In genomic region chr3:108865676-108866075, GRCm38 (mm10) we compare ENCODE assay signal across 24 mouse cellular contexts. TPM values are rescaled to one million over a fixed set of nuclear protein-coding genes. Genes with fewer than 3 reads are reported as not detected.
DNase-seq lines count a peak whose midpoint lies in the region; ATAC-seq and TF ChIP-seq lines count a peak whose summit lies in the region.
"Had no signal": no experiment of that assay in that cellular context is flagged by ENCODE, and none has a peak within 500 bp of the region (broad histone marks: within the 10 kb centered on the region; RNA-seq: fewer than 3 reads in every experiment).

No protein-coding gene starts in this region.

- peak overlapping the region; percentile 94 for H3K27ac ChIP-seq in bone marrow macrophage, adult 2 months (ENCODE audit: insufficient read depth, low read depth, low read length)
- no peak overlapping the region for H3K27ac ChIP-seq in forebrain, embryonic 12.5 days
- no peak overlapping the region for H3K27ac ChIP-seq in forebrain, embryonic 13.5 days
- H3K27ac ChIP-seq: heart, embryonic 10.5 days; kidney, embryonic 15.5 days; liver, embryonic 14.5 days; lung, embryonic 15.5 days; midbrain, embryonic 12.5 days; neural tube, embryonic 13.5 days; stomach, embryonic 15.5 days had no signal

- H3K4me1 ChIP-seq in bone marrow macrophage, adult 2 months (ENCODE audit: control insufficient read depth, insufficient read depth, low read length): peaks cover 38% of the 10 kb centered on the region
- H3K4me1 ChIP-seq in forebrain, embryonic 12.5 days: no peaks in the 10 kb centered on the region
- no peaks in the 10 kb centered on the region for H3K4me1 ChIP-seq in forebrain, embryonic 13.5 days
- H3K4me1 ChIP-seq: heart, embryonic 10.5 days; kidney, embryonic 15.5 days; lung, embryonic 15.5 days; midbrain, embryonic 12.5 days; neural tube, embryonic 13.5 days; stomach, embryonic 15.5 days had no signal

- 88% methylated on average over 3 of the region's 3 CpGs for WGBS in forebrain, embryonic 12.5 days
- 96% methylated on average over 3 of the region's 3 CpGs for WGBS in forebrain, embryonic 13.5 days

- no peaks in the 10 kb centered on the region for H3K36me3 ChIP-seq in forebrain, embryonic 12.5 days (replicated peaks)
- H3K36me3 ChIP-seq in forebrain, embryonic 13.5 days (ENCODE audit: poor library complexity, severe bottlenecking): no peaks in the 10 kb centered on the region
- H3K36me3 ChIP-seq: kidney, embryonic 15.5 days; lung, embryonic 15.5 days; midbrain, embryonic 12.5 days; neural tube, embryonic 13.5 days; stomach, embryonic 15.5 days had no signal

- H3K9me3 ChIP-seq in forebrain, embryonic 12.5 days: peaks cover 5% of the 10 kb centered on the region; the same call in 1 of the 2 replicates
- H3K9me3 ChIP-seq in forebrain, embryonic 13.5 days (replicated peaks): no peaks in the 10 kb centered on the region
- H3K9me3 ChIP-seq: heart, embryonic 10.5 days; kidney, embryonic 15.5 days; lung, embryonic 15.5 days; midbrain, embryonic 12.5 days; neural tube, embryonic 13.5 days; stomach, embryonic 15.5 days had no signal

- DNase-seq in thymus, postnatal 36 days: peak; percentile 61 to 70
- no peak for DNase-seq in kidney, postnatal 4 days
- DNase-seq: cerebellum, adult 8-10 months; lung, postnatal 4 days had no signal

- H3K4me3 ChIP-seq in bone marrow macrophage, adult 2 months (ENCODE audit: insufficient read depth, low read length): no peak overlapping the region
- H3K4me3 ChIP-seq in forebrain, embryonic 12.5 days (replicated peaks): no peak overlapping the region
- H3K4me3 ChIP-seq in forebrain, embryonic 13.5 days: no peak overlapping the region
- H3K4me3 ChIP-seq: heart, embryonic 10.5 days; kidney, embryonic 15.5 days; lung, embryonic 15.5 days; midbrain, embryonic 12.5 days; neural tube, embryonic 13.5 days; stomach, embryonic 15.5 days had no signal

- TF ChIP-seq CTCF in bone marrow macrophage, adult 2 months (IDR thresholded peaks at IDR 0.05; ENCODE audit: low read depth, low read length): no peak

- no peak for TF ChIP-seq POLR2A in bone marrow macrophage, adult 2 months (IDR thresholded peaks at IDR 0.05; ENCODE audit: borderline replicate concordance, low read depth, low read length)

- H3K4me2 ChIP-seq in forebrain, embryonic 12.5 days: no peak overlapping the region
- H3K4me2 ChIP-seq in forebrain, embryonic 13.5 days: no peak overlapping the region
- H3K4me2 ChIP-seq: kidney, embryonic 15.5 days; lung, embryonic 15.5 days; midbrain, embryonic 12.5 days; neural tube, embryonic 13.5 days; stomach, embryonic 15.5 days had no signal

- peak; percentile 99 for ATAC-seq in CD4-positive, CD25-positive, alpha-beta regulatory T cell, adult 4 months
- ATAC-seq in neutrophil, adult 5-6 weeks (ENCODE audit: extremely low read depth, insufficient number of reproducible peaks, low FRiP score, poor library complexity, severe bottlenecking): peak; percentile 36; the same call in 1 of the 2 replicates
- ATAC-seq in forebrain, embryonic 12.5 days (ENCODE audit: low FRiP score): no peak
- ATAC-seq in forebrain, embryonic 13.5 days: no peak
- ATAC-seq: forebrain, embryonic 14.5 days; intestine, embryonic 16.5 days had no signal

- no peaks in the 10 kb centered on the region for H3K27me3 ChIP-seq in forebrain, embryonic 12.5 days
- H3K27me3 ChIP-seq in forebrain, embryonic 13.5 days: no peaks in the 10 kb centered on the region
- H3K27me3 ChIP-seq: CH12.LX; kidney, embryonic 15.5 days; lung, embryonic 15.5 days; midbrain, embryonic 12.5 days; neural tube, embryonic 13.5 days; stomach, embryonic 15.5 days had no signal

- H3K9ac ChIP-seq in forebrain, embryonic 12.5 days: no peak overlapping the region
- H3K9ac ChIP-seq in forebrain, embryonic 13.5 days: no peak overlapping the region
- H3K9ac ChIP-seq: kidney, embryonic 15.5 days; liver, embryonic 14.5 days; lung, embryonic 15.5 days; midbrain, embryonic 12.5 days; neural tube, embryonic 13.5 days; stomach, embryonic 15.5 days had no signal

RNA-seq across cellular contexts. Expression of gene Fndc7, which starts 24.1 kb away (rescaled TPM):
- polyA plus RNA-seq in CD4-positive, CD25-positive, alpha-beta regulatory T cell, adult 4 months (2017; shearing (Covaris generic)): under 1 TPM; 0.22 to 0.68 TPM
- 0.51 and 1.0 TPM in 2 replicates for polyA plus RNA-seq in bone marrow macrophage, adult 2 months (2012; ENCODE audit: insufficient read depth, insufficient read length, missing spikeins)
- 0.47 and 0.74 TPM in 2 replicates for total RNA-seq in neutrophil, adult 5-6 weeks (2017)
- 0.22 TPM in 1 of 2 replicates, not detected in the other for polyA plus RNA-seq in forebrain, embryonic 12.5 days (2016; fragmentation: Nextera tagmentation; extraction: Ambion mirVana)
- not detected in 2 replicates for polyA plus RNA-seq in forebrain, embryonic 13.5 days (2015; fragmentation: Nextera tagmentation; extraction: Ambion mirVana)
- total RNA-seq: left cerebral cortex, postnatal 10 days; MEL had no signal
- polyA plus RNA-seq: embryonic facial prominence, embryonic 11.5 days; forebrain, embryonic 14.5 days; heart, postnatal 0 days; hindbrain, embryonic 11.5 days; kidney, embryonic 15.5 days; liver, embryonic 14.5 days; midbrain, embryonic 12.5 days; neural tube, embryonic 13.5 days had no signal

RNA-seq across cellular contexts. Expression of gene Stxbp3, which starts 25.4 kb away (rescaled TPM):
- 10 to 100 TPM; 76.9 to 97.7 TPM for polyA plus RNA-seq in CD4-positive, CD25-positive, alpha-beta regulatory T cell, adult 4 months (2017; shearing (Covaris generic))
- polyA plus RNA-seq in bone marrow macrophage, adult 2 months (2012; ENCODE audit: insufficient read depth, insufficient read length, missing spikeins): 128 and 141 TPM in 2 replicates
- total RNA-seq in neutrophil, adult 5-6 weeks (2017): 108 and 112 TPM in 2 replicates
- 21.3 and 23.1 TPM in 2 replicates for polyA plus RNA-seq in forebrain, embryonic 12.5 days (2016; fragmentation: Nextera tagmentation; extraction: Ambion mirVana)
- 16.0 and 17.1 TPM in 2 replicates for polyA plus RNA-seq in forebrain, embryonic 13.5 days (2015; fragmentation: Nextera tagmentation; extraction: Ambion mirVana)

RNA-seq across cellular contexts. Expression of gene Prpf38b, which starts 45.9 kb away (rescaled TPM):
- 100 to 1,000 TPM; 117 to 127 TPM for polyA plus RNA-seq in CD4-positive, CD25-positive, alpha-beta regulatory T cell, adult 4 months (2017; shearing (Covaris generic))
- polyA plus RNA-seq in bone marrow macrophage, adult 2 months (2012; ENCODE audit: insufficient read depth, insufficient read length, missing spikeins): 198 and 227 TPM in 2 replicates
- 333 and 503 TPM in 2 replicates for total RNA-seq in neutrophil, adult 5-6 weeks (2017)
- polyA plus RNA-seq in forebrain, embryonic 12.5 days (2016; fragmentation: Nextera tagmentation; extraction: Ambion mirVana): 85.1 and 87.0 TPM in 2 replicates
- 74.3 and 74.9 TPM in 2 replicates for polyA plus RNA-seq in forebrain, embryonic 13.5 days (2015; fragmentation: Nextera tagmentation; extraction: Ambion mirVana)

Comparison
In these comparisons a context has a peak if more than half of its experiments do, and no peak if none do; other contexts are left out.
1. ATAC-seq: peak in CD4-positive, CD25-positive, alpha-beta regulatory T cell, adult 4 months (single experiment) and neutrophil, adult 5-6 weeks (single experiment); none in forebrain, embryonic 12.5 days (single experiment) and forebrain, embryonic 13.5 days (single experiment).
2. DNase-seq: peak in thymus, postnatal 36 days (2 of 2); none in kidney, postnatal 4 days (0 of 2).